22 mouse cellular contexts compared by ENCODE assay signal in genomic region chr2:167709969-167710368, GRCm38 (mm10). TPM values are rescaled to one million over a fixed set of nuclear protein-coding genes. Genes with fewer than 3 reads are reported as not detected.
DNase-seq lines count a peak whose midpoint lies in the region; ATAC-seq and TF ChIP-seq lines count a peak whose summit lies in the region.
"Had no signal": no experiment of that assay in that cellular context is flagged by ENCODE, and none has a peak within 500 bp of the region (broad histone marks: within the 10 kb centered on the region; RNA-seq: fewer than 3 reads in every experiment).

No protein-coding gene starts in this region.

- H3K9ac ChIP-seq in liver, embryonic 14.5 days (replicated peaks): no peak overlapping the region
- H3K9ac ChIP-seq in liver, embryonic 12.5 days: no peak overlapping the region
- H3K9ac ChIP-seq in intestine, embryonic 16.5 days (ENCODE audit: low read depth, low read length): no peak overlapping the region
- no peak overlapping the region for H3K9ac ChIP-seq in midbrain, embryonic 15.5 days
- H3K9ac ChIP-seq: embryonic facial prominence, embryonic 12.5 days; forebrain, embryonic 13.5 days; limb, embryonic 12.5 days; lung, embryonic 14.5 days had no signal

- peak; percentile 21; the same call in 1 of the 2 replicates for ATAC-seq in liver, embryonic 14.5 days (ENCODE audit: insufficient read depth)
- ATAC-seq in liver, embryonic 12.5 days: no peak
- peak; percentile 15; the same call in 1 of the 2 replicates for ATAC-seq in common myeloid progenitor, adult 5-6 weeks (replicated peaks; ENCODE audit: low read depth, poor library complexity, severe bottlenecking)
- peak; percentile 71 for ATAC-seq in intestine, embryonic 16.5 days
- ATAC-seq in megakaryocyte progenitor cell, adult 5-6 weeks (replicated peaks; ENCODE audit: poor library complexity): peak; percentile 44
- no peak for ATAC-seq in midbrain, embryonic 15.5 days (replicated peaks)
- no peak for ATAC-seq in inflammation-experienced regulatory T-cells, adult 6 months
- ATAC-seq: forebrain, embryonic 13.5 days; hindbrain, postnatal 0 days had no signal

- DNase-seq in liver, embryonic 14.5 days (ENCODE audit: low read depth in 3 of 3, low spot score in 3 of 3): no peak
- no peak for DNase-seq in kidney, adult 18-20 months
- DNase-seq: adrenal gland, postnatal 25 days; cerebellum, adult 9-10 months; gastrocnemius, adult 2 months; kidney, adult 8-10 months; kidney, postnatal 10 days; lung, embryonic 14.5 days; lung, postnatal 4 days; right cerebral cortex, postnatal 14 days had no signal

- H3K9me3 ChIP-seq in liver, embryonic 14.5 days (ENCODE audit: control insufficient read depth, low read length): no peaks in the 10 kb centered on the region
- no peaks in the 10 kb centered on the region for H3K9me3 ChIP-seq in liver, embryonic 12.5 days (replicated peaks)
- H3K9me3 ChIP-seq in intestine, embryonic 16.5 days (ENCODE audit: control insufficient read depth, low read length): no peaks in the 10 kb centered on the region
- H3K9me3 ChIP-seq in midbrain, embryonic 15.5 days: no peaks in the 10 kb centered on the region
- H3K9me3 ChIP-seq: embryonic facial prominence, embryonic 12.5 days; forebrain, embryonic 13.5 days; hindbrain, embryonic 10.5 days; limb, embryonic 12.5 days had no signal

- no peak for TF ChIP-seq CTCF in liver, embryonic 14.5 days (IDR thresholded peaks at IDR 0.05; ENCODE audit: low read depth)

- H3K36me3 ChIP-seq in liver, embryonic 14.5 days (replicated peaks; ENCODE audit: control insufficient read depth, insufficient read depth, low read depth): no peaks in the 10 kb centered on the region
- H3K36me3 ChIP-seq in liver, embryonic 12.5 days: no peaks in the 10 kb centered on the region
- H3K36me3 ChIP-seq in intestine, embryonic 16.5 days (ENCODE audit: control insufficient read depth, insufficient read depth, low read length): no peaks in the 10 kb centered on the region
- no peaks in the 10 kb centered on the region for H3K36me3 ChIP-seq in midbrain, embryonic 15.5 days (replicated peaks)
- H3K36me3 ChIP-seq: embryonic facial prominence, embryonic 12.5 days; hindbrain, embryonic 10.5 days; limb, embryonic 12.5 days had no signal

- no peak overlapping the region for H3K4me2 ChIP-seq in liver, embryonic 14.5 days (ENCODE audit: low read depth)
- H3K4me2 ChIP-seq in liver, embryonic 12.5 days: no peak overlapping the region
- H3K4me2 ChIP-seq in intestine, embryonic 16.5 days (ENCODE audit: low read depth, low read length): no peak overlapping the region
- no peak overlapping the region for H3K4me2 ChIP-seq in midbrain, embryonic 15.5 days
- H3K4me2 ChIP-seq: embryonic facial prominence, embryonic 12.5 days; forebrain, embryonic 13.5 days; limb, embryonic 12.5 days; lung, embryonic 14.5 days; midbrain, embryonic 11.5 days had no signal

- H3K4me1 ChIP-seq in liver, embryonic 14.5 days (replicated peaks; ENCODE audit: control insufficient read depth in 2 of 2, insufficient read depth in 2 of 2, low read length in 1 of 2): peaks cover 0 to 5% of the 10 kb centered on the region in 2 experiments; a peak in 2 of 4 replicates
- H3K4me1 ChIP-seq in liver, embryonic 12.5 days: peaks cover 18% of the 10 kb centered on the region
- H3K4me1 ChIP-seq in intestine, embryonic 16.5 days (ENCODE audit: control insufficient read depth, insufficient read depth, low read length): peaks cover 24% of the 10 kb centered on the region
- H3K4me1 ChIP-seq in midbrain, embryonic 15.5 days: no peaks in the 10 kb centered on the region
- H3K4me1 ChIP-seq: forebrain, embryonic 13.5 days had no signal

- no peaks in the 10 kb centered on the region for H3K27me3 ChIP-seq in liver, embryonic 14.5 days (ENCODE audit: control insufficient read depth, insufficient read depth, low read length)
- H3K27me3 ChIP-seq in liver, embryonic 12.5 days (replicated peaks): peaks cover 13% of the 10 kb centered on the region
- H3K27me3 ChIP-seq in intestine, embryonic 16.5 days (replicated peaks; ENCODE audit: control insufficient read depth, insufficient read depth, low read length): no peaks in the 10 kb centered on the region
- H3K27me3 ChIP-seq in midbrain, embryonic 15.5 days (replicated peaks): no peaks in the 10 kb centered on the region
- H3K27me3 ChIP-seq: embryonic facial prominence, embryonic 12.5 days; forebrain, embryonic 13.5 days; limb, embryonic 12.5 days had no signal

- no peak for TF ChIP-seq EP300 in liver, embryonic 14.5 days (IDR thresholded peaks at IDR 0.05; ENCODE audit: low read depth)

- H3K4me3 ChIP-seq in liver, embryonic 14.5 days (ENCODE audit: insufficient read depth in 1 of 2, low read depth in 2 of 2, low read length in 2 of 2): no peak overlapping the region
- H3K4me3 ChIP-seq in liver, embryonic 12.5 days: no peak overlapping the region
- no peak overlapping the region for H3K4me3 ChIP-seq in intestine, embryonic 16.5 days (ENCODE audit: low read length)
- H3K4me3 ChIP-seq in midbrain, embryonic 15.5 days: no peak overlapping the region
- H3K4me3 ChIP-seq: embryonic facial prominence, embryonic 12.5 days; forebrain, embryonic 13.5 days; gastrocnemius, adult 2 months; hindbrain, embryonic 10.5 days; limb, embryonic 12.5 days had no signal

- no peak overlapping the region for H3K27ac ChIP-seq in liver, embryonic 14.5 days
- H3K27ac ChIP-seq in liver, embryonic 12.5 days: no peak overlapping the region
- no peak overlapping the region; the same call in 1 of the 2 replicates for H3K27ac ChIP-seq in intestine, embryonic 16.5 days (ENCODE audit: low read length)
- H3K27ac ChIP-seq in midbrain, embryonic 15.5 days: no peak overlapping the region
- H3K27ac ChIP-seq: embryonic facial prominence, embryonic 12.5 days; forebrain, embryonic 13.5 days; gastrocnemius, adult 2 months; hindbrain, embryonic 10.5 days; hindbrain, postnatal 0 days; limb, embryonic 12.5 days had no signal

- WGBS in liver, embryonic 14.5 days (ENCODE audit: insufficient replicate concordance): 40% methylated on average over 6 of the region's 6 CpGs
- 44% methylated on average over 6 of the region's 6 CpGs for WGBS in liver, embryonic 12.5 days (ENCODE audit: insufficient replicate concordance)
- WGBS in intestine, embryonic 16.5 days: 58% methylated on average over 6 of the region's 6 CpGs
- WGBS in midbrain, embryonic 15.5 days: 76% methylated on average over 6 of the region's 6 CpGs

RNA-seq across cellular contexts. Expression of gene Tmem189, which starts 20.3 kb away (rescaled TPM):
- 14.6 and 15.1 TPM in 2 replicates for polyA plus RNA-seq in liver, embryonic 14.5 days (2012; rRNA removed)
- polyA plus RNA-seq in liver, embryonic 14.5 days (2014; fragmentation: Nextera tagmentation; extraction: Ambion mirVana): 12.3 and 12.4 TPM in 2 replicates
- 27.3 and 30.4 TPM in 2 replicates for polyA plus RNA-seq in liver, embryonic 12.5 days (2016; fragmentation: Nextera tagmentation; extraction: Ambion mirVana)
- 17.3 and 27.5 TPM in 2 replicates for total RNA-seq in common myeloid progenitor, adult 5-6 weeks (2017)
- polyA plus RNA-seq in intestine, embryonic 16.5 days (2015; fragmentation: Nextera tagmentation; extraction: Ambion mirVana): 28.6 and 33.7 TPM in 2 replicates
- 15.5 and 18.0 TPM in 2 replicates for total RNA-seq in megakaryocyte progenitor cell, adult 5-6 weeks (2015)
- total RNA-seq in megakaryocyte progenitor cell, adult 5-6 weeks (2017): 18.4 and 20.0 TPM in 2 replicates
- polyA plus RNA-seq in midbrain, embryonic 15.5 days (2015; fragmentation: Nextera tagmentation; extraction: Ambion mirVana): 33.4 and 37.9 TPM in 2 replicates
- polyA plus RNA-seq in inflammation-experienced regulatory T-cells, adult 6 months (2017; shearing (Covaris generic)): 10 to 100 TPM; 12.5 to 16.8 (median 12.8) TPM

RNA-seq across cellular contexts. Expression of gene Cebpb, which starts 21.3 kb away (rescaled TPM):
- polyA plus RNA-seq in liver, embryonic 14.5 days (2012; rRNA removed): 5.4 and 17.2 TPM in 2 replicates
- polyA plus RNA-seq in liver, embryonic 14.5 days (2014; fragmentation: Nextera tagmentation; extraction: Ambion mirVana): 12.8 and 13.2 TPM in 2 replicates
- polyA plus RNA-seq in liver, embryonic 12.5 days (2016; fragmentation: Nextera tagmentation; extraction: Ambion mirVana): 21.8 and 23.4 TPM in 2 replicates
- total RNA-seq in common myeloid progenitor, adult 5-6 weeks (2017): 4.7 and 6.5 TPM in 2 replicates
- 0.65 and 0.93 TPM in 2 replicates for polyA plus RNA-seq in intestine, embryonic 16.5 days (2015; fragmentation: Nextera tagmentation; extraction: Ambion mirVana)
- total RNA-seq in megakaryocyte progenitor cell, adult 5-6 weeks (2015): 19.6 and 22.4 TPM in 2 replicates
- 15.6 and 16.3 TPM in 2 replicates for total RNA-seq in megakaryocyte progenitor cell, adult 5-6 weeks (2017)
- 1.3 and 2.0 TPM in 2 replicates for polyA plus RNA-seq in midbrain, embryonic 15.5 days (2015; fragmentation: Nextera tagmentation; extraction: Ambion mirVana)
- polyA plus RNA-seq in inflammation-experienced regulatory T-cells, adult 6 months (2017; shearing (Covaris generic)): 1 to 10 TPM in 2 of 3 experiments, under 1 TPM in 1; 0.65 to 3.2 (median 2.1) TPM

RNA-seq across cellular contexts. Expression of gene Gm20431, which starts 48.7 kb away (rescaled TPM):
- polyA plus RNA-seq in liver, embryonic 14.5 days (2012; rRNA removed): not detected in 2 replicates
- polyA plus RNA-seq in liver, embryonic 14.5 days (2014; fragmentation: Nextera tagmentation; extraction: Ambion mirVana): 0.96 and 2.1 TPM in 2 replicates
- 1.8 and 4.8 TPM in 2 replicates for polyA plus RNA-seq in liver, embryonic 12.5 days (2016; fragmentation: Nextera tagmentation; extraction: Ambion mirVana)
- not detected in 2 replicates for total RNA-seq in common myeloid progenitor, adult 5-6 weeks (2017)
- polyA plus RNA-seq in intestine, embryonic 16.5 days (2015; fragmentation: Nextera tagmentation; extraction: Ambion mirVana): 2.0 and 3.2 TPM in 2 replicates
- total RNA-seq in megakaryocyte progenitor cell, adult 5-6 weeks (2015): 3.7 TPM in 1 of 2 replicates, not detected in the other
- total RNA-seq in megakaryocyte progenitor cell, adult 5-6 weeks (2017): not detected in 2 replicates
- 10.5 and 10.7 TPM in 2 replicates for polyA plus RNA-seq in midbrain, embryonic 15.5 days (2015; fragmentation: Nextera tagmentation; extraction: Ambion mirVana)
- not detected for polyA plus RNA-seq in inflammation-experienced regulatory T-cells, adult 6 months (2017; shearing (Covaris generic))

Comparison
In these comparisons a context has a peak if more than half of its experiments do, and no peak if none do; other contexts are left out.
1. ATAC-seq: peak in liver, embryonic 14.5 days (single experiment), common myeloid progenitor, adult 5-6 weeks (single experiment), intestine, embryonic 16.5 days (single experiment) and megakaryocyte progenitor cell, adult 5-6 weeks (single experiment); none in liver, embryonic 12.5 days (single experiment), midbrain, embryonic 15.5 days (single experiment) and inflammation-experienced regulatory T-cells, adult 6 months (single experiment).